In the genomic region with DNA sequence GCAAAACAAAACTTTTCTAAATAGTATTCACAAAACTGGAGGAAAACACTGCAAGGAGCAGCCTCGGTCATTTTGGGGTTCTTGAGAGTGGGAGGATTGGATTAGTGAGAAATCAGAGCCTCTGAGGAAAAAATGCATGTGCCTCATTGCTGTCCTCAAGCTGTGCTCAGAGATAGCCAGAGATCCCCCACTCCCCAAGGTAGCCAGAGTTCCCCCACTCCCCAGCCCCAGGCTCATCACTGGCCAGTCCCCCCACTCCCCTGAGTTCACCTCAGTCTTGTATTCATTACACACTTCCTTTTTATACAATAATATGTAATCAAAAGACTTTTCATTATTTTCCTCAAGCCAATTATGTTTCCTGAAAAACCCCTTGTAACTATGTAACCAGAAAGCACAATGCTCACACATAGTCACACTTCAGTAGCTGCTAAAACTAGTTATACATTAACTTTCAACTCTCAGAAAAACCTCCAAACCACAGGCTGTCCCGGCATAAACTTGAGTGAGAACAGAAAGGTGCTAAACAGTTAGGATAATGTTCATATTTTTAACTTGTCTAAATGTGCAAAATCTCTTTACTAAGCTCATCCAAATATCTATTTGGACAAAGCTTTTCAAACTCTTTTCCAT, we compare ENCODE assay signal across 17 mouse cellular contexts.
DNase-seq lines count a peak whose midpoint lies in the region; ATAC-seq and TF ChIP-seq lines count a peak whose summit lies in the region.
"Had no signal": no experiment of that assay in that cellular context is flagged by ENCODE, and none has a peak within 500 bp of the region (broad histone marks: within the 10 kb centered on the region; RNA-seq: fewer than 3 reads in every experiment).

No protein-coding gene starts in this region.

- no peaks in the 10 kb centered on the region for H3K27me3 ChIP-seq in kidney, embryonic 14.5 days (ENCODE audit: control insufficient read depth, insufficient read depth, low read length)
- H3K27me3 ChIP-seq in kidney, postnatal 0 days (ENCODE audit: insufficient read depth, low read length): no peaks in the 10 kb centered on the region
- H3K27me3 ChIP-seq: embryonic facial prominence, embryonic 12.5 days; forebrain, embryonic 15.5 days; heart, embryonic 13.5 days had no signal

- peaks cover 6% of the 10 kb centered on the region for H3K9me3 ChIP-seq in kidney, embryonic 14.5 days (ENCODE audit: control insufficient read depth, low read length)
- peaks cover 9% of the 10 kb centered on the region; the same call in 1 of the 2 replicates for H3K9me3 ChIP-seq in kidney, postnatal 0 days (replicated peaks; ENCODE audit: low read length)

- no peak overlapping the region for H3K9ac ChIP-seq in kidney, embryonic 14.5 days (ENCODE audit: low read depth, low read length)
- no peak overlapping the region for H3K9ac ChIP-seq in kidney, postnatal 0 days (ENCODE audit: low read depth, low read length)
- H3K9ac ChIP-seq: embryonic facial prominence, embryonic 12.5 days; forebrain, embryonic 15.5 days; heart, embryonic 13.5 days had no signal

- 72% methylated on average over 2 of the region's 2 CpGs for WGBS in kidney, embryonic 14.5 days
- WGBS in kidney, postnatal 0 days: 43% methylated on average over 2 of the region's 2 CpGs

- H3K27ac ChIP-seq in kidney, embryonic 14.5 days (ENCODE audit: low read depth, low read length): peak overlapping the region; percentile 71; the same call in 1 of the 2 replicates
- H3K27ac ChIP-seq in kidney, postnatal 0 days: peak overlapping the region; percentile 75
- H3K27ac ChIP-seq: embryonic facial prominence, embryonic 12.5 days; forebrain, embryonic 15.5 days; heart, embryonic 13.5 days had no signal

- H3K4me2 ChIP-seq in kidney, embryonic 14.5 days (replicated peaks; ENCODE audit: low read depth, low read length): no peak overlapping the region
- H3K4me2 ChIP-seq in kidney, postnatal 0 days (ENCODE audit: low read length): no peak overlapping the region
- H3K4me2 ChIP-seq: embryonic facial prominence, embryonic 12.5 days; forebrain, embryonic 15.5 days; heart, embryonic 13.5 days had no signal

- H3K36me3 ChIP-seq in kidney, embryonic 14.5 days (ENCODE audit: control insufficient read depth, insufficient read depth, low read length): no peaks in the 10 kb centered on the region
- no peaks in the 10 kb centered on the region for H3K36me3 ChIP-seq in kidney, postnatal 0 days (ENCODE audit: insufficient read depth, low read length)
- H3K36me3 ChIP-seq: embryonic facial prominence, embryonic 12.5 days; forebrain, embryonic 15.5 days; heart, embryonic 13.5 days had no signal

- peak; percentile 13 to 54 for DNase-seq in kidney, adult 8-10 months
- DNase-seq in kidney, adult 18-20 months: no peak
- peak; percentile 31 for DNase-seq in kidney, postnatal 0 days (ENCODE audit: low spot score)
- DNase-seq in spleen, postnatal 10 days (ENCODE audit: low spot score in 2 of 2): no peak
- no peak for DNase-seq in thymus, postnatal 36 days
- DNase-seq in embryo, embryonic 9.5 days (ENCODE audit: extremely low spot score): no peak
- DNase-seq: adrenal gland, adult 8-10 months; adrenal gland, postnatal 36 days; cerebellum, adult 2 months; embryo, embryonic 11 days; gastrocnemius, postnatal 36 days; heart, adult 11 months; heart, postnatal 36 days had no signal

- no peak for TF ChIP-seq CTCF in kidney, postnatal 0 days (IDR thresholded peaks at IDR 0.05; ENCODE audit: low read depth)

- H3K4me3 ChIP-seq in kidney, embryonic 14.5 days (ENCODE audit: low read length): no peak overlapping the region
- no peak overlapping the region for H3K4me3 ChIP-seq in kidney, postnatal 0 days (replicated peaks; ENCODE audit: low read depth, low read length)
- H3K4me3 ChIP-seq: embryonic facial prominence, embryonic 12.5 days; forebrain, embryonic 15.5 days; heart, embryonic 13.5 days had no signal

- ATAC-seq in kidney, embryonic 14.5 days (ENCODE audit: low FRiP score, low TSS enrichment): peak; percentile 86; the same call in 1 of the 2 replicates
- peak; percentile 80 for ATAC-seq in kidney, postnatal 0 days (replicated peaks; ENCODE audit: low FRiP score, low read depth)
- ATAC-seq: forebrain, embryonic 15.5 days had no signal

- H3K4me1 ChIP-seq in kidney, embryonic 14.5 days (ENCODE audit: control insufficient read depth, insufficient read depth, low read length): no peaks in the 10 kb centered on the region
- H3K4me1 ChIP-seq in kidney, postnatal 0 days (replicated peaks; ENCODE audit: insufficient read depth, low read length): no peaks in the 10 kb centered on the region
- H3K4me1 ChIP-seq: embryonic facial prominence, embryonic 12.5 days; forebrain, embryonic 15.5 days; heart, embryonic 13.5 days had no signal

Comparison
In these comparisons a context has a peak if more than half of its experiments do, and no peak if none do; other contexts are left out.
1. DNase-seq: peak in kidney, adult 8-10 months (2 of 2) and kidney, postnatal 0 days (single experiment); none in kidney, adult 18-20 months (single experiment), spleen, postnatal 10 days (0 of 2), thymus, postnatal 36 days (0 of 2) and embryo, embryonic 9.5 days (single experiment).